Mouse (Mus musculus): ENCODE data around the gene Ube2h.
"Not testable (repeated sequence)": the region's sequence is repeated elsewhere in the genome, so short reads cannot be mapped to it uniquely, and the experiment has no call there.

Ube2h gene

GRCm38 (mm10) chr6:30245397-30245796, 58.9 kb downstream of the Ube2h start:
- no peak for DNase-seq (ENCODE audit: low spot score)

- DNase-seq (ENCODE audit: low spot score) = no peak
Measured at GRCm38 (mm10) chr6:30243347-30244007, 60.9 kb downstream of the Ube2h start.

DNA sequence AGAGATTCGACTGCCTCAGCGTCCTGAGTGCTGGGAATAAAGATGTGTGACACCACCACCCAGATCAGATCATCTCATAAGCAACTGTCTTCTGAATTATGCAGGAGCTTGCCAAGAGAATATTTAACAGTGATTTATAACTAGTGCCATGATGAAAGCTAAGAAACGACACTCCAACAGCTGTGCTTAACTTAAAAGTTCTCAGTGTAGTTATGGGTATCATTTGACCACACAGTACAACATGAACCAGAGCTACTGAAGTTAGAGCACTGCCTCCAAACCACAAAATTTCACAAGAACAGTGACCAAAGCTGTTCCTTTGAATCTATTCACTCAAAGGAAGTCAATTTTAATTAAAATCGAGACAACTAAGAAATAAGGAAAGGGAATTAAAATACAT, 61.4 kb downstream of the Ube2h start:
- DNase-seq (ENCODE audit: low spot score) = no peak

- no peak for DNase-seq (ENCODE audit: low spot score)
Measured at GRCm38 (mm10) chr6:30240105-30240504, 64.2 kb downstream of the Ube2h start.

DNA sequence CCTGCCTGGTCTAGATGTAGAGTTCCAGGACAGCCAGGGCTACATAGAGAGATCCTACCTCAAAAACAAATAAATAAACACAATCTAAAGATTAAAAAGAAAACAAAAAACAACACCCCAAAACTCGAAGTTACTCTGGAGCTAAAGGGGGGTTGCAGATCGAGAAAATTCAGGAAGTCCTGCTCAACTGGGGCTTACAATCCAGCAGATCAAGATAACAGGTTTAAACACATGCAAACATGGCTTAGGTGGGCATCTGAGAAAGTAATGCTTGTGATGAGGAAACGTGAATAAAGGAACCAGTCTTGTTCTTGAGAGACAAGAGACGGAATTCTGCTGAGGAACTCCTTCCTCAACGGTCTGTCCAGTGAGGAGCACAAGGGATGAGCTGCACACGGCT, 65.1 kb downstream of the Ube2h start:
- DNase-seq (ENCODE audit: low spot score) = no peak

- DNase-seq (ENCODE audit: low spot score) = no peak
Measured at GRCm38 (mm10) chr6:30238079-30238478, 66.3 kb downstream of the Ube2h start.

GRCm38 (mm10) chr6:30236564-30236963, 67.8 kb downstream of the Ube2h start:
- DNase-seq (ENCODE audit: low spot score) = peak; percentile 16

DNA sequence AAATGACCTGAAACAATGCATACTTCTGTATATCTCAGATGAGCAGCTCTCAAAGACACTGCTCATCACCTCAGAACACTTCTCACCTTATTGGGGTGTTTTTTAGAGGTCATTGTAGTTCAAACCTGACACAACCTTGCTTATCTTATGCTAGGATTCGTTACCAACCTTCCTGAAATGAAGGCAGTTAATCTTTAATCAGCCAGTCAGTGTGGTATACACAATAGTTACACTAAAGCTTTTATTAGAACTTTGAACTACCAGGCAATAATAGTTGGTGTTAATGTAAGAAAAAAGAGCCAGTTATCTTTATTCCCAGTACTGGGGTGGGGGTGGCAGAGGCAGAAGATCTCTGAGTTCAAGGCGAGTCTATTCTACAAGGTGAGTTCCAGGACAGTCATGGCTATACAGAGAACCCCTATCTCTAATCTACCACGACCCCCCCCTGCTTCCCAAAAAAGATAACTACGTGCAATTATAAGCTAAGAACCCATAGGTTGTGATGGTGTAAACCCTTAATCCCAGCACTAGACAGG, 72.5 kb downstream of the Ube2h start:
- no peak for DNase-seq (ENCODE audit: low spot score)

GRCm38 (mm10) chr6:30230246-30230645, 74.1 kb downstream of the Ube2h start:
- no peak for DNase-seq (ENCODE audit: low spot score)

- no peak for DNase-seq (ENCODE audit: low spot score)
Measured at GRCm38 (mm10) chr6:30228921-30229320, 75.4 kb downstream of the Ube2h start.

DNA sequence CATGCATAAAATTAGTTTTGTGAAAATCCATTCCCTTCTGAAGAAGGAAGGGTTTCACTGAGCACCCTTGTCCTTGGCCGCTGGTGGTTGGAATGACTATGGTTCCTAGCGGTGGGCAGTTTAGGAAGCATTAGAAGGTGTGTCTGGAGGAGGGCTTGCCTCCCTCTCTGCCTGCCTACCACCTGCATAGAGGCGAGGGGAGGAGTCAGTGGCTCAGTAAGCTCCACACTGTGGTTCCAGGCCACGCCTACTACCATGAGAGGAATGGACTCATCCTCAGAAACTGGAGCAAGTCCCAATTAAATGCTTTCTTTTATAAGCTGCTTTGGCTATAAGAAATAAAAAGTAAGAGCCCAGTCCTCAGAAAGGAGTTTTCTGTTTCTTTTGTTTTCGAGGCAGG, 76.0 kb downstream of the Ube2h start:
- DNase-seq (ENCODE audit: low spot score) = no peak

GRCm38 (mm10) chr6:30226971-30227700, 77.2 kb downstream of the Ube2h start:
- no peak for DNase-seq (ENCODE audit: low spot score)

DNA sequence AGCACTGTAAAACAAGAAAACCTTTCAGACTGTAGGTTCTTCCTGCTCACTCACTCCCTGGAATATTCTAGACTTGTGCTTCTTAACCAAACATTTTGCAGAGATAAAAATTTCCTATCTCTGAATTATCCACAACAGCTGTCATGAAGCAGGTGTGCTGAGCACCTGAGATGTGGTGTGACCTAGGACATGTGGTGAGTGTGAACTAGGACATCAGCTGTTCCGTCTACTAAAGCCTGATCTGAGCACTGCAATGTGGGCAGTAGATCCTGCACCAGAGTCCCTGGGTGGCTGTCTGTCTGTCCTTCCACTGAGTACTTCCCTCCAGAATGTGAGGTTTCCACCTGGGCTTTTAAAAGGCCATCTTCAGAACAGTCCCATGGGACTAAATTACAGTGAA, 79.6 kb downstream of the Ube2h start:
- no peak for DNase-seq (ENCODE audit: low spot score)

DNA sequence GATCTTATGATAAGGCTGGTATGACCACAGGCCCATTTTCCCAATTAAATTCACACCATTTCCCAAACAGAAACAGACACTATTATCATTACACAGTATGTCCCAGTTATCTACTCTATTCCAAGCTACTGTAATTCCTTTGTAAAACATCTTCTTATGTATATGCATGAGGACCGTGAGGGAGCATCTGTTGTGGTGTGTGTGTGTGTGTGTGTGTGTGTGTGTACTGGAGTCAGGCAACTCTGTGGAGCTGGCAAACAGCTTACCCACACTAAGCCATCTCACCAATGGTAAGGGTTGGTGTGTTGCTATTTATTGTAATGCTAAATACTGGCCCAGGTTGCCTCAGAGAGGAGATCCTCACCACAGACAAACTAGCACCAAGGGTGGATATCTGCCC, 82.0 kb downstream of the Ube2h start:
- no peak for DNase-seq (ENCODE audit: low spot score)

DNA sequence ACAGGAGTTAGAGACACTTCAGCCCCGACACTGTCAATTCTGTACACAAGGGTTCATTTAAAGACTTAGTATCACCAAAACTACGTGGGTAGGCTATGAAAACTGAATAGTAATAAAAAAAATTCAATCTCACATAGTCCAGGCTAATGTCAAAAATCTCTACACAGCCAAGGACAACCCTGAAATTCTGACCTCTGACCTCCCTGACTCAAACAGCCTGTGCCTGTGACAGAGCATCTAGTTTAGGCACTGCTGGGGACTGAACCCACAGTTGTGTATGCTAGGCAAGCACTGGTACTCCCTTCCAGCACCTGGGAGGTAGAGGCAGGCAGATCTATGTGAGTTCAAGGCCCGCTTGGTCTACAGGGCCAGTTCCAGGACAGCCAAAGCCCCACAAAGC, 86.8 kb downstream of the Ube2h start:
- DNase-seq (ENCODE audit: low spot score) = no peak

DNA sequence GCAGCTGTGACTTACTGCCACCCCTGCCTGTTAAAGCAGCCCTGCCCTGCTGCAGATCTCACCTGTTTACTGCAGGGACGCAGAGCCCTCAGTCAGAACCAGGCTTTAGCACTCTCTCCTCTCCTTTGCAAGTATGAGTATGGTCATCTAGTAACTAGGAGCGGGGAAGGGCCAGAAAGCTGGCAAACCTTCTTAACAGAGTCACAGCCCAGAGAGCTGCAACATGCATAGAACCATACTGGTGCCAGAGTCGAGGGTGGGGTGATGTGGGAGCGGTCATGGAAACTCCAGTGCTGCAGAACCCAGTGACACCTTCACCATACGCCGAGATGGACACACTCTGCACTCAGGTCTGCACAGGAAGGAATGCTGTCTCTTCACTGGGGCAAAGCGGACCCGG, 91.9 kb downstream of the Ube2h start:
- no peak for DNase-seq (ENCODE audit: low spot score)

DNA sequence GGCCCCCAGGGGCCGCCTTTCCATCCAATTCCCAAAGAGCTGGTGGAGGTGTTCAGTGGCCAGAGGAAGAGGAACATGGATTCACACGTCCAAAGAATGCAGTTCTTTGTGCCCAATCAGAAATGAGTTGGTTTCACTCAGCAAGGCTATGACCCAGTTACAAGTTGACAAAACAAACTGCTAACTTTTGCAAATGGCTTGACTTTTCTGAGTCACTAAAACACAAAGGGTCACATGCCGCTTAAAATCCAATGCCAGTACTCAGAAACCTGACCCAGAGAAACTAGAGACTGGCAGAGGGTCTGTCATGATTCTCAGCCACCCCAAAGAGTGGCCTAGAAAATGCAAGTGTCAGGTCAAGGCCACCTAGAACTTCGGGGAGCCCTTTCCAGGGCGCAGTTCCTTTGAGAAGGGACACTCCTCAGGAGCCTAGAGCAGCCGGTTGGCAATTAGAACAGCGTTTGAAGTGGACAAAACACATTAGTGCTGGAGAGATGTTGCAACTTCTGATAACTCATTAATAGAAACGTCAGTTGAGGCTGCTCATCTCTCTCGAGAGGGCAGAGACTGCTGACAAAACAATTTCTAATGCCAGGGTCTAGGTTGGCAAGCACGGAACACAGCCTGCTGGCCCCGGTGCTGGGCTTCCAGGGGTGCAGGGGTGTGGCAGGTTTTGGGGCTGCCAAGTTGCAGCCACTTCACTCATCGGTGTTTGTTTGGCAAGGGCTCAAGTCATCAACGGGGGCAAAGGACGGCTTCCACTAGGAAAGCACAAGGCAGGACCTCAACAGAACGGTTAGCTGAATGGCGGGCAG, 92.5 kb downstream of the Ube2h start:
- peak; percentile 74 for DNase-seq (ENCODE audit: low spot score)

- peak; percentile 64 for DNase-seq (ENCODE audit: low spot score)
Measured at GRCm38 (mm10) chr6:30210788-30211187, 93.6 kb downstream of the Ube2h start.

DNA sequence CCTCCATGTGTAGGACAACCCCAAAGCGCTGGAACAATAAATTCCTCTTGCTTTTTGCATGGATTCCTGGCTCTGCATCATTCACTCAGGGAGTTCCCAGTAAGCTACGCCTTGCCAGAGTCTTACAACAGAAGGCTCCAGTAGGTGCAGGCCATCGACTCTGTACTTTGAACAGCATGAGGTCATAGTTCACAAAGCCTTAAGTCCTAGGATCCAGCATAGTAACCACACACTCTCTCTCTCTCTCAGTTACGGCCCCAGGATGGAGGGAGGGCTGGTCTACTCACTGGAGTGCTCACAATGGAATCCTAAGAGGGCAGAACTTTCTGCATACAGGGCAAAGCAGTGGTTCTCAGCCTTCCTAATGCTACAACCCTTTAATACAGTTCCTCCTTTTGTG, 95.5 kb downstream of the Ube2h start:
- peak; percentile 65 for DNase-seq (ENCODE audit: low spot score)

GRCm38 (mm10) chr6:30205587-30206202, 98.6 kb downstream of the Ube2h start:
- peak; percentile 50 for DNase-seq (ENCODE audit: low spot score)

DNA sequence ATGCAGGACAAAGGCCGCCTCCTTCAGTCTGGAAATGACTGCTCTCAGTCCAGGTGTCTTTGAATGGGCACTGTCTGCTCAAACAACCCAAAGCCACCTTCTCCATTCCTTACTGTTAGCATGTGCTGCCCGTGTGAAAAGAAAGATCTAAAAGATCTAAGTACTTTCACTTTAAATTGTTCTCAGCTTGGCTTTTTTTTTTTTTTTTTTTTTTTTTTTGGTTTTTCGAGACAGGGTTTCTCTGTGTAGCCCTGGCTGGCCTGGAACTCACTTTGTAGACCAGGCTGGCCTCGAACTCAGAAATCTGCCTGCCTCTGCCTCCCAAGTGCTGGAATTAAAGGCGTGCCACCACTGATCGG, 99.2 kb downstream of the Ube2h start:
- not testable (repeated sequence) for DNase-seq (ENCODE audit: low spot score)
